Mouse (Mus musculus): ENCODE results near the gene Vmo1. TPM values are rescaled to one million over a fixed set of nuclear protein-coding genes. Genes with fewer than 3 reads are reported as not detected.
"Not testable (repeated sequence)": the region's sequence is repeated elsewhere in the genome, so short reads cannot be mapped to it uniquely, and the experiment has no call there.

Gene Vmo1
- polyA plus RNA-seq, 1 experiment from 2014 or later = 0.42 TPM

- Histone ChIP-seq H3K9ac (ENCODE audit: low read length) (peak overlapping the region; percentile 79), H3K9me3 (ENCODE audit: control insufficient read depth, low read length) (no peaks in the 10 kb centered on the region), H3K4me2 (peak overlapping the region; percentile 85), H3K4me3 (ENCODE audit: low read depth, low read length) (peak overlapping the region; percentile 81), H3K27me3 (ENCODE audit: control insufficient read depth, insufficient read depth, low read length) (no peaks in the 10 kb centered on the region; the same call in 1 of the 2 replicates), H3K36me3 (ENCODE audit: control insufficient read depth, insufficient read depth, low read length) (peaks cover 16% of the 10 kb centered on the region), H3K27ac (ENCODE audit: low read depth, low read length) (no peak overlapping the region), H3K4me1 (ENCODE audit: control insufficient read depth, insufficient read depth, low read length) (peaks cover 6% of the 10 kb centered on the region)
- WGBS = 3% methylated on average over 12 of the region's 12 CpGs
- ATAC-seq (ENCODE audit: low FRiP score) (peak; percentile 25; the same call in 1 of the 2 replicates), DNase-seq (ENCODE audit: low spot score, missing footprints) (no peak)
Observed at GRCm38 (mm10) chr11:70525726-70526125, 11.3 kb upstream of the Vmo1 start.

GRCm38 (mm10) chr11:70525184-70525678, 10.8 kb upstream of the Vmo1 start, which contains the start of gene Psmb6:
Gene Psmb6 (plus strand): TSS chr11:70525367.
- Histone ChIP-seq H3K9me3 (ENCODE audit: control insufficient read depth, low read length) (no peaks in the 10 kb centered on the region), H3K27ac (ENCODE audit: low read depth, low read length) (peak within 1 kb of the TSS; percentile 30; the same call in 1 of the 2 replicates), H3K4me2 (peak within 1 kb of the TSS; percentile 85), H3K36me3 (ENCODE audit: control insufficient read depth, insufficient read depth, low read length) (peaks cover 16% of the 10 kb centered on the region), H3K27me3 (ENCODE audit: control insufficient read depth, insufficient read depth, low read length) (no peaks in the 10 kb centered on the region; the same call in 1 of the 2 replicates), H3K4me1 (ENCODE audit: control insufficient read depth, insufficient read depth, low read length) (peaks cover 7% of the 10 kb centered on the region), H3K9ac (ENCODE audit: low read length) (peak within 1 kb of the TSS; percentile 79), H3K4me3 (ENCODE audit: low read depth, low read length) (peak within 1 kb of the TSS; percentile 81)
- peak; percentile 94 for ATAC-seq (ENCODE audit: low FRiP score)
- peak; percentile 98 for DNase-seq (ENCODE audit: low spot score, missing footprints)
- under 1% methylated on average over 26 of the region's 26 CpGs for WGBS

- no peaks in the 10 kb centered on the region for H3K9me3 ChIP-seq (ENCODE audit: control insufficient read depth, low read length)
- H3K4me3 ChIP-seq (ENCODE audit: low read depth, low read length) = peak overlapping the region; percentile 81
- H3K27me3 ChIP-seq (ENCODE audit: control insufficient read depth, insufficient read depth, low read length) = no peaks in the 10 kb centered on the region; the same call in 1 of the 2 replicates
- DNase-seq (ENCODE audit: low spot score, missing footprints) (no peak), ATAC-seq (ENCODE audit: low FRiP score) (no peak; the same call in 1 of the 2 replicates)
- H3K36me3 ChIP-seq (ENCODE audit: control insufficient read depth, insufficient read depth, low read length) = peaks cover 16% of the 10 kb centered on the region
- 10% methylated on average over 8 of the region's 8 CpGs for WGBS
- H3K9ac ChIP-seq (ENCODE audit: low read length) = peak overlapping the region; percentile 44; the same call in 1 of the 2 replicates
- peak overlapping the region; percentile 43 for H3K4me2 ChIP-seq
- H3K27ac ChIP-seq (ENCODE audit: low read depth, low read length) = no peak overlapping the region
- peaks cover 12% of the 10 kb centered on the region for H3K4me1 ChIP-seq (ENCODE audit: control insufficient read depth, insufficient read depth, low read length)
Observed at GRCm38 (mm10) chr11:70524782-70525181, 10.4 kb upstream of the Vmo1 start.

- not testable (repeated sequence) for H3K4me3 ChIP-seq (ENCODE audit: low read depth, low read length); H3K4me2 ChIP-seq; H3K27me3 ChIP-seq (ENCODE audit: control insufficient read depth, insufficient read depth, low read length); H3K9me3 ChIP-seq (ENCODE audit: control insufficient read depth, low read length); ATAC-seq (ENCODE audit: low FRiP score); H3K9ac ChIP-seq (ENCODE audit: low read length); H3K27ac ChIP-seq (ENCODE audit: low read depth, low read length)
- WGBS = 91% methylated on average over 8 of the region's 8 CpGs
- DNase-seq (ENCODE audit: low spot score, missing footprints) = peak; percentile 87
- peaks cover 16% of the 10 kb centered on the region for H3K36me3 ChIP-seq (ENCODE audit: control insufficient read depth, insufficient read depth, low read length)
- peaks cover 12% of the 10 kb centered on the region for H3K4me1 ChIP-seq (ENCODE audit: control insufficient read depth, insufficient read depth, low read length)
Observed at GRCm38 (mm10) chr11:70523306-70523989, 9.0 kb upstream of the Vmo1 start.

GRCm38 (mm10) chr11:70520178-70520769, 5.9 kb upstream of the Vmo1 start:
- no peak for ATAC-seq (ENCODE audit: low FRiP score)
- WGBS = 8% methylated on average over 41 of the region's 41 CpGs

GRCm38 (mm10) chr11:70518923-70519322, 4.5 kb upstream of the Vmo1 start, which contains the start of gene Gltpd2:
Gene Gltpd2 (plus strand): TSS chr11:70519196.
- peaks cover 5% of the 10 kb centered on the region for H3K4me1 ChIP-seq (ENCODE audit: control insufficient read depth, insufficient read depth, low read length)
- H3K27me3 ChIP-seq (ENCODE audit: control insufficient read depth, insufficient read depth, low read length) = no peaks in the 10 kb centered on the region; the same call in 1 of the 2 replicates
- no peaks in the 10 kb centered on the region for H3K36me3 ChIP-seq (ENCODE audit: control insufficient read depth, insufficient read depth, low read length)
- peak; percentile 68 for DNase-seq (ENCODE audit: low spot score, missing footprints)
- peak within 1 kb of the TSS; percentile 42 for H3K4me2 ChIP-seq
- ATAC-seq (ENCODE audit: low FRiP score) = no peak
- WGBS = 79% methylated on average over 10 of the region's 10 CpGs
- H3K9ac ChIP-seq (ENCODE audit: low read length) = peak within 1 kb of the TSS; percentile 74
- no peak within 1 kb of the TSS for H3K27ac ChIP-seq (ENCODE audit: low read depth, low read length)
- peak within 1 kb of the TSS; percentile 25 for H3K4me3 ChIP-seq (ENCODE audit: low read depth, low read length)
- H3K9me3 ChIP-seq (ENCODE audit: control insufficient read depth, low read length) = no peaks in the 10 kb centered on the region

More at GRCm38 (mm10) chr11:70520178-70520769, 5.9 kb upstream of the Vmo1 start:
- peak overlapping the region; percentile 42 for H3K4me2 ChIP-seq
- H3K27me3 ChIP-seq (ENCODE audit: control insufficient read depth, insufficient read depth, low read length) = no peaks in the 10 kb centered on the region; the same call in 1 of the 2 replicates
- DNase-seq (ENCODE audit: low spot score, missing footprints) = peak; percentile 95
- H3K4me3 ChIP-seq (ENCODE audit: low read depth, low read length) = peak overlapping the region; percentile 25
- no peaks in the 10 kb centered on the region for H3K36me3 ChIP-seq (ENCODE audit: control insufficient read depth, insufficient read depth, low read length)
- H3K4me1 ChIP-seq (ENCODE audit: control insufficient read depth, insufficient read depth, low read length) = peaks cover 5% of the 10 kb centered on the region
- H3K9me3 ChIP-seq (ENCODE audit: control insufficient read depth, low read length) = no peaks in the 10 kb centered on the region
- H3K27ac ChIP-seq (ENCODE audit: low read depth, low read length) = 0 out of 2 replicates have a peak overlapping the region, but pooled peaks have one; percentile 14
- H3K9ac ChIP-seq (ENCODE audit: low read length) = peak overlapping the region; percentile 74

GRCm38 (mm10) chr11:70518436-70518835, 4.0 kb upstream of the Vmo1 start:
- no peak overlapping the region for H3K4me2 ChIP-seq
- DNase-seq (ENCODE audit: low spot score, missing footprints) = no peak
- no peak overlapping the region for H3K27ac ChIP-seq (ENCODE audit: low read depth, low read length)
- H3K9me3 ChIP-seq (ENCODE audit: control insufficient read depth, low read length) = no peaks in the 10 kb centered on the region
- H3K36me3 ChIP-seq (ENCODE audit: control insufficient read depth, insufficient read depth, low read length) = no peaks in the 10 kb centered on the region
- H3K9ac ChIP-seq (ENCODE audit: low read length) = no peak overlapping the region
- H3K4me3 ChIP-seq (ENCODE audit: low read depth, low read length) = no peak overlapping the region
- ATAC-seq (ENCODE audit: low FRiP score) = no peak
- WGBS = 67% methylated on average over 1 of the region's 1 CpGs
- peaks cover 6% of the 10 kb centered on the region for H3K4me1 ChIP-seq (ENCODE audit: control insufficient read depth, insufficient read depth, low read length)
- no peaks in the 10 kb centered on the region; the same call in 1 of the 2 replicates for H3K27me3 ChIP-seq (ENCODE audit: control insufficient read depth, insufficient read depth, low read length)

GRCm38 (mm10) chr11:70516352-70516751, 1.9 kb upstream of the Vmo1 start:
- DNase-seq (ENCODE audit: low spot score, missing footprints) (peak; percentile 93), ATAC-seq (ENCODE audit: low FRiP score) (no peak)
- no peak overlapping the region for H3K27ac ChIP-seq (ENCODE audit: low read depth, low read length)
- H3K4me2 ChIP-seq = no peak overlapping the region
- WGBS = 24% methylated on average over 2 of the region's 2 CpGs
- H3K9me3 ChIP-seq (ENCODE audit: control insufficient read depth, low read length) = no peaks in the 10 kb centered on the region
- no peaks in the 10 kb centered on the region; the same call in 1 of the 2 replicates for H3K27me3 ChIP-seq (ENCODE audit: control insufficient read depth, insufficient read depth, low read length)
- no peaks in the 10 kb centered on the region for H3K36me3 ChIP-seq (ENCODE audit: control insufficient read depth, insufficient read depth, low read length)
- H3K9ac ChIP-seq (ENCODE audit: low read length) = no peak overlapping the region
- peaks cover 7% of the 10 kb centered on the region for H3K4me1 ChIP-seq (ENCODE audit: control insufficient read depth, insufficient read depth, low read length)
- no peak overlapping the region for H3K4me3 ChIP-seq (ENCODE audit: low read depth, low read length)

GRCm38 (mm10) chr11:70513520-70513919, 896 bp downstream of the Vmo1 start:
- Histone ChIP-seq H3K4me2 (no peak overlapping the region), H3K27me3 (ENCODE audit: control insufficient read depth, insufficient read depth, low read length) (no peaks in the 10 kb centered on the region), H3K4me3 (ENCODE audit: low read depth, low read length) (no peak overlapping the region), H3K9ac (ENCODE audit: low read length) (no peak overlapping the region), H3K4me1 (ENCODE audit: control insufficient read depth, insufficient read depth, low read length) (peaks cover 5% of the 10 kb centered on the region; the same call in 1 of the 2 replicates), H3K9me3 (ENCODE audit: control insufficient read depth, low read length) (no peaks in the 10 kb centered on the region), H3K36me3 (ENCODE audit: control insufficient read depth, insufficient read depth, low read length) (no peaks in the 10 kb centered on the region), H3K27ac (ENCODE audit: low read depth, low read length) (no peak overlapping the region)
- ATAC-seq (ENCODE audit: low FRiP score) (no peak), DNase-seq (ENCODE audit: low spot score, missing footprints) (peak; percentile 85)
- WGBS = 52% methylated on average over 11 of the region's 11 CpGs

Data from midbrain, embryonic 11.5 days (tissue).